Mouse (Mus musculus): ENCODE data around the gene Oprl1.
A peak's percentile ranks its signal among the peaks of the same experiment; 100 is the strongest.

Oprl1 gene

GRCm38 (mm10) chr2:181763886-181764527 lies 49.2 kb downstream of the Oprl1 start:
- no peak for ATAC-seq (ENCODE audit: insufficient number of reproducible peaks, low FRiP score, low TSS enrichment)

GRCm38 (mm10) chr2:181764600-181764999 lies 49.8 kb downstream of the Oprl1 start:
- ATAC-seq (ENCODE audit: insufficient number of reproducible peaks, low FRiP score, low TSS enrichment), result no peak

- no peak for ATAC-seq (ENCODE audit: insufficient number of reproducible peaks, low FRiP score, low TSS enrichment)
Measured at GRCm38 (mm10) chr2:181765251-181765650, 50.4 kb downstream of the Oprl1 start.

- ATAC-seq (ENCODE audit: insufficient number of reproducible peaks, low FRiP score, low TSS enrichment), result peak; percentile 56; the same call in 1 of the 2 replicates
Measured at GRCm38 (mm10) chr2:181766672-181767557, 52.1 kb downstream of the Oprl1 start.

GRCm38 (mm10) chr2:181768451-181768850 lies 53.6 kb downstream of the Oprl1 start:
- no peak for ATAC-seq (ENCODE audit: insufficient number of reproducible peaks, low FRiP score, low TSS enrichment)

DNA sequence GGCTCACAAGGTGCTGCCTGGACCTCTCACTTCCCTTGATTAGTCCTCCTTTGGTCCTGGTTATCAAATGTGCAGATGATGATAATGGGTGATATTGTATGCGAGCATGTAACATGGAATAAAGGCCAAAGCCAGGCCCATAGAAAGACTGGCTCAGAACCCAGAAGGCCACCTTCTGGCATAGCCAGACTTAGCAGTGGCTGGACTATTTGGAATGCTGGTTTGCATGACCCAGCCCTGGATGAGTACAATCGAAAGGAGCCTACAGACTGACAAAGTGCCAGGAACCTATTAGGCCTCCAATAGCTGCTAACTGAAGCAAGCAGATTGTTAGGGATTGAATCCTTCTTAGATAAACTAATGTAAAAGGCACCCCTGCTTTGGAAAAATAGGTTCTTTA lies 54.6 kb downstream of the Oprl1 start:
- no peak for ATAC-seq (ENCODE audit: insufficient number of reproducible peaks, low FRiP score, low TSS enrichment)

Measured in cerebellum, adult (tissue).